Mouse (Mus musculus): ENCODE results near the gene Olfr821. TPM values are rescaled to one million over a fixed set of nuclear protein-coding genes. Genes with fewer than 3 reads are reported as not detected.
"Not testable (repeated sequence)": the region's sequence is repeated elsewhere in the genome, so short reads cannot be mapped to it uniquely, and the experiment has no call there.

Gene Olfr821
- not detected for total RNA-seq (2021)

GRCm38 (mm10) chr10:130030048-130030447, at the start of gene Olfr821:
Gene Olfr821 (plus strand): TSS chr10:130030348.
- no peak for DNase-seq

GRCm38 (mm10) chr10:129981867-129982266, 48.3 kb upstream of the Olfr821 start:
- DNase-seq, result not testable (repeated sequence)

- not testable (repeated sequence) for DNase-seq
Observed at GRCm38 (mm10) chr10:129984962-129985361, 45.2 kb upstream of the Olfr821 start, which contains the start of gene Gm10310. Gene Gm10310 (minus strand): TSS chr10:129985062.

- DNase-seq, result not testable (repeated sequence)
Observed at GRCm38 (mm10) chr10:130004104-130004503, 26.0 kb upstream of the Olfr821 start.

GRCm38 (mm10) chr10:130005366-130005765, 24.8 kb upstream of the Olfr821 start:
- DNase-seq, result not testable (repeated sequence)

GRCm38 (mm10) chr10:130012321-130012720, 17.8 kb upstream of the Olfr821 start, which contains the start of gene Olfr820:
Gene Olfr820 (plus strand): TSS chr10:130012621.
- no peak for DNase-seq

- no peak for DNase-seq
Observed at GRCm38 (mm10) chr10:130037096-130037495, 6.9 kb downstream of the Olfr821 start.

GRCm38 (mm10) chr10:130070910-130071309, 40.8 kb downstream of the Olfr821 start, which contains the start of gene Olfr822:
Gene Olfr822 (plus strand): TSS chr10:130071210.
- DNase-seq, result no peak

Other genes with a start within 250 kb of the Olfr821 start
- gene Olfr810, start 235.4 kb upstream of the Olfr821 start, total RNA-seq (2021), result not detected
- gene Olfr811, start 226.0 kb upstream of the Olfr821 start, total RNA-seq (2021), result not detected
- gene Olfr812, start 184.3 kb upstream of the Olfr821 start, total RNA-seq (2021), result not detected
- not detected for gene Olfr813, start 175.0 kb upstream of the Olfr821 start, total RNA-seq (2021)
- not detected for gene Olfr814, start 150.5 kb upstream of the Olfr821 start, total RNA-seq (2021)
- not detected for gene Olfr815, start 124.5 kb upstream of the Olfr821 start, total RNA-seq (2021)
- not detected for gene Olfr816, start 114.8 kb upstream of the Olfr821 start, total RNA-seq (2021)
- not detected for gene Olfr818, start 81.2 kb upstream of the Olfr821 start, total RNA-seq (2021)
- not detected for gene Olfr819, start 63.1 kb upstream of the Olfr821 start, total RNA-seq (2021)
- gene Olfr247, start 54.2 kb upstream of the Olfr821 start, total RNA-seq (2021), result not detected
- gene Gm10310, start 45.3 kb upstream of the Olfr821 start, total RNA-seq (2021), result not detected
- not detected for gene Olfr820, start 17.7 kb upstream of the Olfr821 start, total RNA-seq (2021)
- not detected for gene Olfr822, start 40.9 kb downstream of the Olfr821 start, total RNA-seq (2021)
- not detected for gene Olfr823, start 85.0 kb downstream of the Olfr821 start, total RNA-seq (2021)
- not detected for gene Olfr824, start 99.7 kb downstream of the Olfr821 start, total RNA-seq (2021)
- gene Olfr825, start 136.4 kb downstream of the Olfr821 start, total RNA-seq (2021), result not detected
- not detected for gene Olfr826, start 153.8 kb downstream of the Olfr821 start, total RNA-seq (2021)
- gene Olfr827, start 184.1 kb downstream of the Olfr821 start, total RNA-seq (2021), result not detected
- gene Neurod4, start 249.9 kb downstream of the Olfr821 start, total RNA-seq (2021), result under 1 TPM; 0.17 to 0.18 TPM